Mouse (Mus musculus) right cerebral cortex, postnatal 10 days (tissue): ENCODE results near the gene Mpo.
A peak's percentile ranks its signal among the peaks of the same experiment; 100 is the strongest.

Source experiments
- DNase-seq, 2 experiments: peaks; one replicate each; pipeline ENCODE4 v3.0.0; 2021; ENCODE audit warnings: low spot score in 2 of 2

Gene Mpo

GRCm38 (mm10) chr11:87805448-87805847 is 12.1 kb downstream of the Mpo start:
- no peak for DNase-seq

- DNase-seq, result no peak
These were observed 14.1 kb downstream of the Mpo start for GRCm38 (mm10) chr11:87807433-87807832.

- DNase-seq, result no peak
These were observed 14.9 kb downstream of the Mpo start for GRCm38 (mm10) chr11:87808236-87808635.

- peak; percentile 34 to 51 for DNase-seq
These were observed 18.0 kb downstream of the Mpo start for GRCm38 (mm10) chr11:87811396-87811795.

GRCm38 (mm10) chr11:87814831-87815230 is 21.4 kb downstream of the Mpo start:
- no peak for DNase-seq

- peak; percentile 42 to 59 for DNase-seq
These were observed 23.5 kb downstream of the Mpo start for GRCm38 (mm10) chr11:87816707-87817442.

- no peak for DNase-seq
These were observed 24.0 kb downstream of the Mpo start for GRCm38 (mm10) chr11:87817443-87817773.

- no peak for DNase-seq
These were observed 28.1 kb downstream of the Mpo start for GRCm38 (mm10) chr11:87821502-87821901.

- no peak for DNase-seq
These were observed 35.0 kb downstream of the Mpo start, which contains the start of gene Lpo for GRCm38 (mm10) chr11:87828239-87828900. Lpo (minus strand) TSS chr11:87828289.

GRCm38 (mm10) chr11:87840676-87841075 is 47.3 kb downstream of the Mpo start:
- DNase-seq, result no peak

GRCm38 (mm10) chr11:87841436-87841835 is 48.1 kb downstream of the Mpo start:
- no peak for DNase-seq

GRCm38 (mm10) chr11:87846968-87847600 is 53.7 kb downstream of the Mpo start:
- DNase-seq, result no peak

- DNase-seq, result no peak
These were observed 54.5 kb downstream of the Mpo start for GRCm38 (mm10) chr11:87847884-87848283.

- DNase-seq, result peak; percentile 96
These were observed 59.6 kb downstream of the Mpo start, which contains the start of gene Mks1 for GRCm38 (mm10) chr11:87852690-87853596. Mks1 (plus strand) TSS chr11:87853215.

GRCm38 (mm10) chr11:87853597-87853954 is 60.2 kb downstream of the Mpo start:
- peak; percentile 37 to 54 for DNase-seq
